Mouse (Mus musculus): ENCODE measurements around the gene Amotl2.

DNA sequence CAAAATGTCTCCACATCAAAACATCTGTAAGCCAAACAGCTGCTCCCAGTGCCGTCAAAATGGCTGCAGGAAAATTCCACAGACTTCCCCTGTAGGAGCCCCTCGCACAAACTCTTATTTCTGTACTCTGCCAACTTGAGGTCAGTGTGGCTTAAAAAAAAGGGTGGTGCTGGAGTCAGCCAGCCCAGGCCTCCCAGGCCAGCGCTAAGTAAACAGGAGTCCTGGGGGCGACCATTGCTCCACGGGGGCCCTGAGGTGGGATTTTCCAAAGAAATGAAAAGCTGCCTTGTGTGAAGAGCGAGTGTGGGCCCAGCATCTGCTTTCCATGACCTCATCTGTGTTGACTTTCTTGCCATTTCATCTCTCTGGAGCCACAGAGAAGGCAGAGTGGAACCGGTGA is 35.0 kb upstream of the Amotl2 start:
- TF ChIP-seq CTCF (IDR thresholded peaks at IDR 0.05; ENCODE audit: control insufficient read depth, insufficient read depth, low read length) (no peak), POLR2A (IDR thresholded peaks at IDR 0.05; ENCODE audit: borderline replicate concordance, control insufficient read depth, low read depth, low read length) (no peak)

Measured in bone marrow, adult 2 months (tissue).